Mouse (Mus musculus) heart, embryonic 11.5 days (tissue): Measurements from ENCODE around the gene Grk3. TPM values are rescaled to one million over a fixed set of nuclear protein-coding genes. Genes with fewer than 3 reads are reported as not detected.

Source experiments
- ATAC-seq: fragments of 200-750 bp; cut with Nextera tagmentation; replicated peaks from 2 replicates; pipeline ENCODE4 v1.8.0; 2017; ENCODE audit warnings: moderate library complexity; ENCODE audit not compliant: insufficient number of reproducible peaks, low FRiP score, low TSS enrichment
- H3K27ac ChIP-seq: fragments of 300-500 bp; sonication (generic); 2 replicates; pipeline ENCODE4 v1.5.1; 2014; ENCODE audit warnings: mild to moderate bottlenecking, low read depth, low read length
- H3K27me3 ChIP-seq: fragments of 300-500 bp; sonication (generic); 2 replicates; pipeline ENCODE4 v1.6.1; 2014; ENCODE audit warnings: mild to moderate bottlenecking, low read length, mixed read lengths; ENCODE audit not compliant: control insufficient read depth, insufficient read depth
- H3K36me3 ChIP-seq: fragments of 300-500 bp; sonication (generic); 2 replicates; pipeline ENCODE4 v1.6.1; 2014; ENCODE audit warnings: mild to moderate bottlenecking, low read length, moderate library complexity, mixed read lengths; ENCODE audit not compliant: control insufficient read depth, insufficient read depth
- H3K4me1 ChIP-seq: fragments of 300-500 bp; sonication (generic); 2 replicates; pipeline ENCODE4 v1.6.1; 2014; ENCODE audit warnings: low read length; ENCODE audit not compliant: control insufficient read depth, insufficient read depth
- H3K4me2 ChIP-seq: fragments of 300-500 bp; sonication (generic); 2 replicates; pipeline ENCODE4 v1.6.1; 2014; ENCODE audit warnings: mild to moderate bottlenecking, moderate library complexity
- H3K4me3 ChIP-seq: fragments of 300-500 bp; sonication (generic); 2 replicates; pipeline ENCODE4 v1.5.1; 2014; ENCODE audit warnings: low read depth, low read length
- H3K9ac ChIP-seq: fragments of 300-500 bp; sonication (generic); 2 replicates; pipeline ENCODE4 v1.6.1; 2014; ENCODE audit warnings: mild to moderate bottlenecking, low read depth, low read length, moderate library complexity
- H3K9me3 ChIP-seq: fragments of 300-500 bp; sonication (generic); replicated peaks from 2 replicates; pipeline ENCODE4 v1.6.1; 2016; ENCODE audit warnings: low read length; ENCODE audit not compliant: control insufficient read depth
- WGBS: fragments of 180-500 bp; shearing (Covaris S2); extraction: QIAGEN DNeasy Blood & Tissue Kit; methylation state at CpG from one replicate; pipeline ENCODE4 v1.1.7; 2014; ENCODE audit not compliant: insufficient replicate concordance; 5-methylcytosine and 5-hydroxymethylcytosine counted together
- polyA plus RNA-seq: library from polyadenylated mRNA; unstranded; fragments of >200 nt; fragmentation: Nextera tagmentation; extraction: Ambion mirVana; gene quantifications from 2 replicates; pipeline ENCODE4 v1.2.1, GENCODE M21; 2014

The Grk3 gene
- polyA plus RNA-seq, 1 experiment from 2014 or later: 10.4 TPM

GRCm38 (mm10) chr5:112963495-112963894 is 52.1 kb downstream of the Grk3 start:
- Histone ChIP-seq H3K4me3 (no peak overlapping the region), H3K27ac (no peak overlapping the region), H3K9ac (no peak overlapping the region), H3K4me1 (0 out of 2 replicates have a peak, but pooled peaks cover 11% of the 10 kb centered on the region), H3K9me3 (no peaks in the 10 kb centered on the region), H3K4me2 (no peak overlapping the region), H3K36me3 (no peaks in the 10 kb centered on the region), H3K27me3 (no peaks in the 10 kb centered on the region)
- no peak for ATAC-seq
- WGBS: 58% methylated on average over 4 of the region's 4 CpGs

DNA sequence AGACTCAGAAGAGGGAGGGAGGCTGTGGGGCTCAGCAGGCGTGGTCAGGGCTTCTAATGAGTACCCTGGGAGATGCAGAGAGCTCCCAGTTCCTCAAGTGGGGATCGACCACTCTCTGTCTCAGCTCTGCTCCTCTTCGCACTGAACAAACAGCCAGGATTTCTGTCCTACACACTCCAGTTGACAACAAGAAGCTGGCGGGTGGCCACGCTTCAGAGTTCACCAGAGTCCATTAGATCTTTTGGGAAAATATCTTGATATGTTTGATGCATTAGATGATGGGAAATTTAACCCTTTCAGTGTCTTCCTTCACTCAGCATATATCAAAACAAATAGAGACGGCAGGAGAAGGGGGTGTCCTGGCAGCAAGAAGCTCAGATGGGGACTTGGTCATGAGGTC is 53.4 kb downstream of the Grk3 start:
- Histone ChIP-seq H3K9me3 (no peaks in the 10 kb centered on the region), H3K4me3 (no peak overlapping the region), H3K4me1 (0 out of 2 replicates have a peak, but pooled peaks cover 11% of the 10 kb centered on the region), H3K9ac (no peak overlapping the region), H3K4me2 (no peak overlapping the region), H3K27ac (no peak overlapping the region), H3K36me3 (no peaks in the 10 kb centered on the region), H3K27me3 (no peaks in the 10 kb centered on the region)
- no peak for ATAC-seq
- 81% methylated on average over 6 of the region's 6 CpGs for WGBS

- Histone ChIP-seq H3K4me1 (peaks cover 11% of the 10 kb centered on the region), H3K9ac (no peak overlapping the region), H3K36me3 (no peaks in the 10 kb centered on the region), H3K27me3 (no peaks in the 10 kb centered on the region), H3K27ac (no peak overlapping the region), H3K4me3 (no peak overlapping the region), H3K9me3 (no peaks in the 10 kb centered on the region), H3K4me2 (no peak overlapping the region)
- ATAC-seq: no peak
- 37% methylated on average over 3 of the region's 3 CpGs for WGBS
These were observed 54.7 kb downstream of the Grk3 start for GRCm38 (mm10) chr5:112960911-112961310.

DNA sequence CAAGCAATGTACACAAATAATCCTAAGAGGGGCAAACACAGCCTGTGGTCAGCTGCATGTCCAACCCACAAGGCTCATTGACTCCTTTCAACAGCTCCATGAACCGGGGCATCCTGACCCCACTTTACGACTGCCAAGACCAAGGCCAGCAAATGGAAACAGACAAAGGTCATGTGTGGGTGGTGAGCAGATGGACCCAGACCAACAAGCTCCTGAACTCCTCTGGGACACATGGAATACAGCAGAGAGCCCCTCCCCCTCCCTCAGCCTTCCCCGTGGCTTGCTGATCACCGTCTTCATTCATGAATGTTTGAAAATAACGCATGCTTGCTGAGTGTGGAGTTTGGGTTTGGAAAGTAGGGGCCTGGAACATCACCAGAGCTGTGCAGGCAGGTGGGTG is 57.3 kb downstream of the Grk3 start:
- H3K4me1 ChIP-seq: peaks cover 11% of the 10 kb centered on the region
- H3K27me3 ChIP-seq: no peaks in the 10 kb centered on the region
- H3K27ac ChIP-seq: no peak overlapping the region
- no peaks in the 10 kb centered on the region for H3K36me3 ChIP-seq
- H3K4me2 ChIP-seq: no peak overlapping the region
- H3K4me3 ChIP-seq: no peak overlapping the region
- H3K9ac ChIP-seq: no peak overlapping the region
- no peaks in the 10 kb centered on the region for H3K9me3 ChIP-seq
- ATAC-seq: no peak
- WGBS: 76% methylated on average over 5 of the region's 5 CpGs

DNA sequence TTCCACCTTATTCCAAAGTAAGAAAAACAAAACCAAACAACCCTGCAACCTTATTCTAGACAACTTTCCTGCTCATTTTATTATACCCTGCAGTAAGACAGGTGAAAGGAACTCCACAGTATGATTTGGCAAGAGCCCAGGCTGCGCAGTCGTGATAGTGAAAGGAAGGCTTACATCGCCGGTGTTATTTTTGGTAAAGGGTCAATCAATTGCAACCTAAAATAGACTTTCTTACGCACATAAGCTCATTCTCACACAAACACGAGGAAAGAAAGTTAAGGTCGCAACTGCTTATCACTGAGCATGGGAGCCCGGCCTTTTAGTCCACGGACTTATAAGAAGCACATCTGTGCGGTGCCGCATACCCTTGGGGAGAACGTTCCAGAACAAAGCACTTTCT is 58.8 kb downstream of the Grk3 start:
- Histone ChIP-seq H3K9ac (no peak overlapping the region), H3K27me3 (no peaks in the 10 kb centered on the region), H3K4me2 (no peak overlapping the region; the same call in 1 of the 2 replicates)

GRCm38 (mm10) chr5:112956368-112956767 is 59.2 kb downstream of the Grk3 start:
- Histone ChIP-seq H3K4me3 (no peak overlapping the region), H3K4me1 (peaks cover 8% of the 10 kb centered on the region), H3K4me2 (no peak overlapping the region; the same call in 1 of the 2 replicates), H3K9ac (no peak overlapping the region), H3K27ac (no peak overlapping the region), H3K36me3 (no peaks in the 10 kb centered on the region), H3K27me3 (no peaks in the 10 kb centered on the region), H3K9me3 (no peaks in the 10 kb centered on the region)
- ATAC-seq: no peak
- 85% methylated on average over 8 of the region's 8 CpGs for WGBS

More for the DNA sequence above, 58.8 kb downstream of the Grk3 start:
- Histone ChIP-seq H3K4me1 (peaks cover 11% of the 10 kb centered on the region), H3K9me3 (no peaks in the 10 kb centered on the region), H3K36me3 (no peaks in the 10 kb centered on the region), H3K4me3 (no peak overlapping the region), H3K27ac (no peak overlapping the region)
- WGBS: 51% methylated on average over 12 of the region's 12 CpGs
- no peak for ATAC-seq

DNA sequence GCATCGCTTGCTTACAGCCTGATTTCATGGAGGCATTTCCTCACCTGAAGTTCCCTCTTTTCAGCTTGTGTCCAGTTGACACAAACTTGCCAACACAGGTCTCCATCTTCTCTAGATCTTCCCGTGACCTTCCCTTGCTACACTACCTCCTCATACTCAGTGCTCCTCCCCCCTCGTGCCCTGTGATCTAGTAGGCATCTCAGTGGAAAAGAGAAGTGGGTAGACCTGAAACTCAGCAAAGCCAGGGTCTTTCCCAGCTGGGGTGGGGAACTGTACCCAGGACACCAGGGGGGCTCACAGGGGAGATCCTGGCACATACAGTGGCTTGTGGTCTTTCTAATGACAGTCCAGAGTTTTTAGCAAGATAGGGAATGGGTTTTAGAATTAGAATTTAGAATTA is 64.7 kb downstream of the Grk3 start:
- no peaks in the 10 kb centered on the region for H3K36me3 ChIP-seq
- H3K27me3 ChIP-seq: no peaks in the 10 kb centered on the region
- no peak overlapping the region for H3K4me3 ChIP-seq
- no peak overlapping the region for H3K27ac ChIP-seq
- no peak overlapping the region for H3K9ac ChIP-seq
- no peak overlapping the region for H3K4me2 ChIP-seq
- H3K4me1 ChIP-seq: no peaks in the 10 kb centered on the region
- no peaks in the 10 kb centered on the region for H3K9me3 ChIP-seq
- WGBS: 77% methylated on average over 3 of the region's 3 CpGs
- ATAC-seq: no peak

DNA sequence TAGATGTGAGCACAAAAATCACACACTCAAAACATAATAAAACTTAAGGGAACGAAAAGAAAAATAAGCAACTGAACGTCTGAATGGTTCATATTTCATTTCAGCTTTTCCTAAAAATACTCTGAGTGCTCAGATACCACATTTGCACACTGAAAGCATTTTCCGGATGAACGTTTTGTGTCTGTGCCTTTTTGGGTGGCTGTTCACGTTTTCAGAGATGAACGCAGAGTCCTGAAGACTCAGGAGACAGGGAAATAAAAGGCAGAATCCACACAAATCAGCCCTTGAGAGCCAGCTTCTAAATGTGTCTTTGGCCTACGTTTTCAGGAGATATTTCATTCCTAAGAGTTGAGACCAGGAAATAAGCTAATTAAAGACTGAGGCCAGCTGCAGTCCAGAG is 69.7 kb downstream of the Grk3 start:
- no peaks in the 10 kb centered on the region for H3K4me1 ChIP-seq
- H3K36me3 ChIP-seq: no peaks in the 10 kb centered on the region; the same call in 1 of the 2 replicates
- WGBS: 79% methylated on average over 7 of the region's 7 CpGs
- H3K9me3 ChIP-seq: no peaks in the 10 kb centered on the region
- no peak overlapping the region for H3K27ac ChIP-seq
- ATAC-seq: no peak
- no peak overlapping the region for H3K4me3 ChIP-seq
- H3K27me3 ChIP-seq: no peaks in the 10 kb centered on the region
- no peak overlapping the region for H3K4me2 ChIP-seq
- H3K9ac ChIP-seq: no peak overlapping the region

DNA sequence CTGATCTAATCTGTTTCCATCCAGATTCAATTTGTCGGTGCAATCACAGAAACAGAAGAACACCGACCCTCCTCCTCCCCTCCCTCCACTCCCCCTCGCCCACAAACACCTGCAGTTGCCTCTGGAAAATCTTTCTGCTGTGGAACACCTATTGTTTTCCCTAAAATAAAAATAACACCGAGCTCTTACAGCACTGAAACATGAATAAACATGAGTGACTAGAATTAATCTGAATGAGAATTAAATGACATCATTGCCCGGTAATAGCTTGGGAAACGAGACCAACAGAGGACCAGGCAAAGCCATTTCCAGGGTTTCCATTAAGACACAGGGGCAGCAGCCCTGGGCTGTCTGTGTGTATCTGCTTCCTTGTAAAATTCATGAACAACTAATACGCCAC is 73.3 kb downstream of the Grk3 start:
- peaks cover 3% of the 10 kb centered on the region; the same call in 1 of the 2 replicates for H3K4me1 ChIP-seq
- no peak for ATAC-seq
- no peaks in the 10 kb centered on the region for H3K9me3 ChIP-seq
- no peak overlapping the region for H3K4me2 ChIP-seq
- no peak overlapping the region for H3K4me3 ChIP-seq
- 81% methylated on average over 7 of the region's 7 CpGs for WGBS
- no peak overlapping the region for H3K27ac ChIP-seq
- H3K9ac ChIP-seq: no peak overlapping the region
- H3K27me3 ChIP-seq: no peaks in the 10 kb centered on the region
- H3K36me3 ChIP-seq: no peaks in the 10 kb centered on the region; the same call in 1 of the 2 replicates
